Mouse (Mus musculus) Muller cell, postnatal 12 days (primary cell): ENCODE measurements at regions not wholly inside any gene's neighbourhood (a gene's known extent, or its start where the extent isn't known, plus 50 kb on each side); places are given as distances from the start of the nearest gene placed in this dataset.

ENCODE experiments used
- DNase-seq: peaks from one replicate; pipeline ENCODE4 v3.0.0-alpha.2; 2015; ENCODE audit errors: inconsistent ontology term

GRCm38 (mm10) chr12:6930726-6931125 lies 1046.7 kb upstream of the Apob start:
- DNase-seq = peak; percentile 67

- DNase-seq = no peak
These were observed 1020.8 kb upstream of the Apob start for GRCm38 (mm10) chr12:6956638-6957037.

- DNase-seq = no peak
These were observed 992.8 kb upstream of the Apob start for GRCm38 (mm10) chr12:6984664-6985063.

- DNase-seq = no peak
These were observed 949.0 kb upstream of the Apob start for GRCm38 (mm10) chr12:7028447-7028846.

GRCm38 (mm10) chr12:7029396-7030065 lies 947.9 kb upstream of the Apob start:
- no peak for DNase-seq

GRCm38 (mm10) chr12:7050791-7051190 lies 926.7 kb upstream of the Apob start:
- no peak for DNase-seq

GRCm38 (mm10) chr12:7054575-7054974 lies 922.9 kb upstream of the Apob start:
- no peak for DNase-seq

- no peak for DNase-seq
These were observed 882.9 kb upstream of the Apob start for GRCm38 (mm10) chr12:7094582-7094981.

GRCm38 (mm10) chr12:7095440-7095839 lies 882.0 kb upstream of the Apob start:
- no peak for DNase-seq

GRCm38 (mm10) chr12:7096221-7096620 lies 881.2 kb upstream of the Apob start:
- DNase-seq = no peak

- no peak for DNase-seq
These were observed 838.4 kb upstream of the Apob start for GRCm38 (mm10) chr12:7139044-7139443.
